Mouse (Mus musculus): Measurements from ENCODE around the gene Adat2.

Gene Adat2

DNA sequence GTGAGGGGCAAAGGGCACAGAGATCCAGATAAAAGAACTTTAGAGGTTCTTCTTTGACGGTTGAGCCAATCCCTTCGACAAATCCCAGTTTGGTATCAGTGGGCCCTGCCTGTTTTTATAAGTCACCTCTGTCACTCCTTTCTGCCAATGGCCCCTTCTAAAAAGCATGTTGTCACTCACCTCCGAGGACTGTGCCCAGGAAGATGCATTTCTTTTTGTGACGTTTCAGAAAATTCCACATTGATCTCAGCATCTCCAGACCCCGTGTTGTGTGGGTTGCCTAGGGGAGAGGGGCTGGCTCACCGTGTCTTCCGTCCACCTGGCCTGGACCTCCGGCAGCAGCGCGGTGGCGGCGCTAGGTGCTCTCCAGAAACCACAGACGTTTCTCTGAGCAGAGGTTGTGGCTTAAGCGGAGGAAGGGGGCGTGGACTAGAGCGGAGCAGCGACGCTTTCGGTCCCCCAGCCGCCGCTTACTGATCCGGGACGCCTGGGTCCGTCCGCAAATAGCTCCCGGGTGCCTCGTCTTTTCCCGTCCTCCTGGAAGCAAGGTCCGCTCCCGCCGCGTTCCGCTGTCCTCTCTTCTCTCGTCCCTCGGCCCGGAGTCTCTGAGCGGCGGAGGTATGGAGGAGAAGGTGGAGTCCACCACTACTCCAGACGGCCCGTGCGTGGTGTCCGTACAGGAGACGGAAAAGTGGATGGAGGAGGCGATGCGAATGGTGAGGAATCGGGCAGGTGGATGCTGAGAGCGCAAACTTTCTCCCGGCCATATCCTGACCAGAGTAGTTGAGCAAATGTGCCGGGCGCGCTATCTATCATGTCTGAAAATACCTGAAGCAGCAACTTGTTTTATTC is at the start of gene Adat2, which contains the start of gene Pex3:
Gene Adat2, plus strand, starts transcription at position 249 of the 852 bp plus-strand sequence.
Gene Pex3, minus strand, starts transcription at position 497 of the 852 bp plus-strand sequence.
- peak; percentile 91 for DNase-seq (ENCODE audit: extremely low read depth, insufficient read length, low spot score)

- DNase-seq (ENCODE audit: extremely low read depth, insufficient read length, low spot score), result no peak
These were observed 30.8 kb upstream of the Adat2 start for GRCm38 (mm10) chr10:13521857-13522256.

DNA sequence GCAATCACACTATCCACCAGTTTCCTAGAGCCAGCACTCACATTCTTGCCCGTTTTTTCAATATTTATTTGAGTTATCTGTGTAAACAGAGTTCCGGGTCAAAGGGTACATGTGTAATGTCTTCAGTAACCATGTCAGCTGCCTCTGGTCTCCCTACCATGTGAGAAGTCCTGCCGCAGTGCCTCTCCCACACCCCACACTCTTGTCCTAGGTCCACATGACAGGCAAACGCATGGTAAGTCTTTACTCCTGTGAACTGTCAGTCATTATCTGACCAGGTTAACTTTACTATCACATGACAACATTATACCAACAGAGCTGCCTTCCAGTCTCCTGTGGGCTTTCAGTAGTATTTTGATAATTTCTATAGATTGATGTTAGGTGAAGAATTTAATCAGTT is 24.5 kb upstream of the Adat2 start:
- DNase-seq (ENCODE audit: extremely low read depth, insufficient read length, low spot score), result no peak

GRCm38 (mm10) chr10:13534751-13535150 is 17.9 kb upstream of the Adat2 start:
- no peak for DNase-seq (ENCODE audit: extremely low read depth, insufficient read length, low spot score)

DNA sequence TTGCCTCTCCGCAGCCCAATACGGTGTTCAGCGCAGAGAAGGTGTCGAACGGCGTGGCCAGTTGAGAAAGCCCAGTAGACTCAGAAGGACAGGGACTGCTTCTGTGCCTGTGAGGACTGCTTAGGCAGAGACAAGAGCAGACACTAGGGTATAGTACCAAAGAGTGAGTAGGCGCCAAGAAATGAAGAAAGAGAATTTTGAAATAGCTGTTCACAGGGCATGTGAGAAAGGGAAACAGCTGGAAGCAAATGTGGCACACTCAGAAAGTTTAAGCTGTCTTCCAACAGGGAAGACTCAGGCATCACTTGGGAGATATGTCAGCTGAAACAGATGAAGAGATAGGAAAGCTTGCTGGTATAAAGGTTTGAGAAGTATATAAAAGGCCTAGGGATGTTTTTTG is 16.0 kb upstream of the Adat2 start:
- DNase-seq (ENCODE audit: extremely low read depth, insufficient read length, low spot score), result no peak

- no peak for DNase-seq (ENCODE audit: extremely low read depth, insufficient read length, low spot score)
These were observed 12.8 kb upstream of the Adat2 start for GRCm38 (mm10) chr10:13539769-13540333.

DNA sequence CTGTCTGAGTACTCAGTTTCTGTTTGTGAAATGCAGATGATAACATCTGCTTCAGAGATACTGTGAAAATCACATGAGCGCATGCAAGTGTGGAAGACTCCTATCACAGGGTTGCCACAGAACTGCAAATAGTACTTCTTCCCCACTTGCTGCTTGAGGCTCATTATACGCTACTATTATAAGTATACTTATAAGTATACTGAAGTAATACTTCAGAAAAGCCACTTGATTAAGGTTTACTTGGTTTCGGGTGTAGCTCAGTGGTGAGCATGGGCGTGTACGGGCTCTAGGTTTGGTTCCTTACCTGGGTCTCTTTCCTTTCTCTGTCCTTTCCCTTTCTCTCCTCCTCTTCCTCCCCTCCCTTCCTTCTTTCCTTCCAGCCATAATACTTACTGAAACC is 11.0 kb upstream of the Adat2 start:
- no peak for DNase-seq (ENCODE audit: extremely low read depth, insufficient read length, low spot score)

DNA sequence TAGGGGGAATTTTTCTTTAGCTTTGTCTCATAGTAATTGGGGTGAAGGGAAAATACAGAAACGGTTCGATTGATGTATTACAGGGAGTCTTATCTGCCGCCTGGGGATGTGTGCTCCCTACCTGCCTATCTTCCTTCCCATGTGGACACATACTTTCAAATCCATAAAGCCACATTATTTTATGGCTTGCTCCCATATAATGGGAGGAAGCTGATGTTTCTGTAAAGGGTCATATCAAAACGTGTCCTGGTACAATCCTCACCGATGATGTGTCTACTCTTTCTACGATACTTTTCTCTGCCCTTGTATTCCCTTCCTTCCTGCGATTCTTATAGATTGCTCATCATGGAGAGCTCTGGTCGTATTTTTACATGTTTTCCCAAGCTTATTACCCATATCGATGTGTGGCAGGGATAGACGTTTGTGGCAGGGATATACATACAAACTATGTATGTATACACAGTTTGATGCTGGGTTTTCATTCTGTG is 848 bp downstream of the Adat2 start:
- DNase-seq (ENCODE audit: extremely low read depth, insufficient read length, low spot score), result no peak

- no peak for DNase-seq (ENCODE audit: extremely low read depth, insufficient read length, low spot score)
These were observed 1.6 kb downstream of the Adat2 start for GRCm38 (mm10) chr10:13554316-13554715.

DNA sequence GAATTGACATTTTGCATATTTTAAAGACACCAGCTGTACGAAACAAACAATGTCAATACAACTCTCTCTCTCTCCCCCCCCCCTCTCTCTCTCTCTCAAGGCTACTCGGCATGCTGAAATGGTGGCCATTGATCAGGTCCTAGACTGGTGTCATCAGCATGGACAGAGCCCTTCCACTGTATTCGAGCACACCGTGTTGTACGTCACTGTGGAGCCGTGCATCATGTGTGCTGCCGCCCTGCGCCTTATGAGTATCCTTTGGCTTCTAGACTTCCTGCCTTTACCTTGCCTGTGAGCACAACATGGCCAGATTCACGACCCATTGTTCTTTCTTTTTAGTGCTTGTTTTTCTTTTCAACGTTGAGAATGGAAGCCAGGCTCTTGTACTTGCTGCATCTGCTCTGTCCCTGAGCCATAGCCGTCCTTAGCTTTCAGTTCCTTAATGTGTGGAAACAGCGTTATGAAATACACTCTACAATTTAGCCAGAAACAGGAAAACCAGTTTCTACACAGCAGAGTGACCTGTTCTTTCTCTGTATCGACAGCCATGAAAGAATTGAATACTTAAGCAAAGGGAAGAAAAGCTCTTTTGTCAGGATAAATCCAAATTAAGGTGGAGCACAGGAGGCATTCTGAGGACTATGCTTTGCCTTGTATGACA is 7.5 kb downstream of the Adat2 start:
- no peak for DNase-seq (ENCODE audit: extremely low read depth, insufficient read length, low spot score)

DNA sequence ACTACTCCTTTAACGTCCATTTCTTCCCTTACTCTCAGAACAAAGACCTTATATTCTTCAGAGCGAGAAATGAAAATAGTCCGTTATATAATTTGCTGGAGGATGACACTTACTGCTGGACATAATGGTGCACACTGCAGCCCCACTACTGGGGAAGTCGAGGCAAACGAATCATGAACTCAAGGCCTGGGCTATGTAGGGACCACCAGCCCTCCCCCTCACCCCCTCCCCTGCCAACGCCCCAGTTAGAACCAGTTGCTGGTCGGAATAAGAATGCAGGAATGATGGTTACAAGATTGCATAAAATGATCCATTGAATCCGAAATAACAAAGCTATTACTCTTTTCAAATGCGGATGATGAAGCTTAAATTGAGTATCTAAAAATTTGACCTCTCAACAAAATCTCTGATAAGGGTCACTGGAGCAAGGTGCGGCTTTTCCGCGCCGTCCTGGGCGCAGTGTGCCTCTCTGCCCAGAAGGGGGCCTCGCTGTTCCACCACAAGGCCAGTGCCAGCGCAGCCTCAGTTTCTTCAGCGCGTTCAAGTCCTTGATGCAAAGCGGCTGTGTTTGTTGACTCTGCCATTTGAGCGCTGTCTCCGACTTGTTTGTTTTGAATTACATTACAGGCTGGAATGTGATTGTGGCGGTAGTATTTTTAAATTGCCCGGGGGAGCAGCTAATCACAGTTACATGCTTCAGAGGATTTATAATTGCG is 11.8 kb downstream of the Adat2 start:
- DNase-seq (ENCODE audit: extremely low read depth, insufficient read length, low spot score), result peak; percentile 25

GRCm38 (mm10) chr10:13565080-13565448 is 12.4 kb downstream of the Adat2 start:
- DNase-seq (ENCODE audit: extremely low read depth, insufficient read length, low spot score), result no peak

GRCm38 (mm10) chr10:13566393-13566792 is 13.7 kb downstream of the Adat2 start:
- DNase-seq (ENCODE audit: extremely low read depth, insufficient read length, low spot score), result no peak

DNA sequence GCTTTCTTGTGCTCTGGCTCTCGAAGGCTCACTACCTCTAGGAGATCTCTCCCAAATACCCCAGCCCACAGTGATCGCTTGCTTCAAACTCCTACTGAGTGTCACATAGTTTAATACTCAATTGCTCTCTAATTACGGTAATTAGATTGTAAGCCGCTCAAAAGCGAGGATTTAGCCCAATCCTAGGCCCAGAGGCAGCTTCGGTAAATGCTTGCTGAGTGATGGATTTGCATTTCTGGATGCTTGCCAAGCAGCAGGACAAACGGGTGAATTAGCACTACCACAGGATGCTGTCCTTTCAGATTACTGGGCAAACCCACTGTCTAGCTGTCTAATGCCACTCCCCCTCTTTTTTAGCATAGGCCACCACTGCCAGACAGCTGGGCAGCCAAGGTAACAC is 17.1 kb downstream of the Adat2 start:
- no peak for DNase-seq (ENCODE audit: extremely low read depth, insufficient read length, low spot score)

GRCm38 (mm10) chr10:13570697-13571538 is 18.2 kb downstream of the Adat2 start:
- DNase-seq (ENCODE audit: extremely low read depth, insufficient read length, low spot score), result no peak

DNA sequence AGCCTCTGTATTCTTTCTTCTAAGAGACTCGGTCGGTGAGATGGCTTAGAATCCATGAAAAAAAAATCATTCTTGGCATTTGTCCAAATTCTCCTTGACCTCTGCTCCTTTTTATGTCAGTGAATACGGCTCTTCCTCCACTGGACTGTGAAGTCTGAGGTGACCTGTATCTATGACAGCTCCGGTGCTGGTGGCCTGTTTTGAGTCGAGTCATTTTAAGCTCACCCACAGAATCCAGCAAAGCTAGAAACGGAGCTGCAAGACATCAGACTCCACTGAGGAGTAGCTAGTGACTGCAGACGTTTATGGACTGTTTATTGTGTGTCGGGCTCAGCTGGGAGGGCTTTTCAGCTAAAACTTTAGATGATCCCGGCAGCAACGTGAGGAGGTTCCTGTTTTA is 19.3 kb downstream of the Adat2 start:
- no peak for DNase-seq (ENCODE audit: extremely low read depth, insufficient read length, low spot score)

- DNase-seq (ENCODE audit: extremely low read depth, insufficient read length, low spot score), result no peak
These were observed 19.7 kb downstream of the Adat2 start for GRCm38 (mm10) chr10:13572410-13572809.

DNA sequence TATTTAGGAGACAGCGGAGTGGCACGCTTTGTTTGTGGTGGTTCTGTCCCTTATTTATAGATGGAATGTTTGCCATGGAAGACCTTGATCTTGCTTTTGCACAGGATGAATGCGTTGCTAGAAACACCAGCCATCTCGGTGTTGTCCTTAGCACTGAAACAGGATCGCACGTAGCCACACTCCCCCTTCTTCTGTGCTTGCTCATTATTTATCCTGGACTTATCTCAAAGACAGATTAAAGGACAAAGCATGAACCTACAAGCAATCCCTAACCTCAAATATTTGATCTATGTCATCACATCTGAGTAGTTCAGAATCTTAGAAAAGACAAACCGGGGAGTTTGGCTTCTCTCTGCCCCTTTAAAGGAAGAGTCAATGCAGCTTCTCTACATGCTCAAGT is 24.4 kb downstream of the Adat2 start:
- DNase-seq (ENCODE audit: extremely low read depth, insufficient read length, low spot score), result no peak

DNA sequence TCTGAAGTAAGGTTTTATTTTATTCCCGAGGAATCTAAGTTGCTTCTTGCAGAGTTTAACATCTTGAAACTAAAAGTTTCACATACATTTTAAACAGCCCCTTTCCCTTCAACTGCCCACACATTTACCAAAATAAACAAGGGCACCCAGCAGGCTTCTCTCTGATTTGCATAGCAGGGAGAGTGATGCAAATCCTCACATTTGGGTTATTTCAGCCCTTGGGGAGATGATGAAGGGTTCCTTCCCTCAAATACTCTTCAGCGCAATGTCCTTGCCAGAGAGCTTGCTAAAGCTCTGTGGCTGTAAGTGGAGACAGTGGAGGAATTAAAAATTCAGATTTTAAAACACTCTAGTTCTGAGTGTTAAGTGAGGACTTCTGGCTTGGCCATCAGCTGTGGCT is 35.2 kb downstream of the Adat2 start:
- DNase-seq (ENCODE audit: extremely low read depth, insufficient read length, low spot score), result no peak

- DNase-seq (ENCODE audit: extremely low read depth, insufficient read length, low spot score), result no peak
These were observed 39.5 kb downstream of the Adat2 start for GRCm38 (mm10) chr10:13592196-13592595.

All from 3134 (cell line).